Mouse (Mus musculus): ENCODE results near the gene Dusp15.

- TF ChIP-seq CTCF (IDR thresholded peaks at IDR 0.05; ENCODE audit: low read depth, low read length) (no peak), POLR2A (IDR thresholded peaks at IDR 0.05; ENCODE audit: borderline replicate concordance, low read depth, low read length) (no peak)
These were observed 24.1 kb downstream of the Dusp15 start for GRCm38 (mm10) chr2:152927371-152927770.
